Mouse (Mus musculus): ENCODE results near the gene Chit1. TPM values are rescaled to one million over a fixed set of nuclear protein-coding genes. Genes with fewer than 3 reads are reported as not detected.

The Chit1 gene
- polyA plus RNA-seq, 1 experiment from 2014 or later: 1.4 TPM

DNA sequence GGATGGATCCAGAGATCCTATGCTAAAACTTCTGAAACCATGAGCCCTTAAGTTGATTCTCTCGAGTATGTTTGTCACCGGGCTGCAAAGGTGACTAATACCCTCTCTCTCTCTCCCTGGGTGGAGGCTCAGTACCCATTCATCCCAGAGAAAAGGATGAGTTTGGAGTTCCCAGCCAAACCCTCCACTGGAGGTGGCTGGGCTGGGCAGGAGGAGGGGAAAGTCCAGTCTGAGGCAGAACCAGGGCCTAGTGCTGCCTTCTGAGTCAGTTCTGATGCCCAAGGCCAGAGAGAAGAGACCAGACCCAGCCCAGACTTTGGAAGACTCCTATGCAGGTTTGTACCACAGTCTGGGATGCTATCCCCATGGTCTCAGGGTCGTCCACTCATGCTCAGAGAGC lies 9.4 kb upstream of the Chit1 start:
- no peak overlapping the region for H3K4me3 ChIP-seq (ENCODE audit: low read depth, low read length)
- no peak overlapping the region for H3K9ac ChIP-seq (replicated peaks; ENCODE audit: low read depth, low read length)
- no peaks in the 10 kb centered on the region for H3K9me3 ChIP-seq (ENCODE audit: control insufficient read depth, low read length)
- peaks cover 19% of the 10 kb centered on the region for H3K4me1 ChIP-seq (ENCODE audit: control insufficient read depth, insufficient read depth, low read length)
- H3K36me3 ChIP-seq (ENCODE audit: control insufficient read depth, insufficient read depth, low read length): no peaks in the 10 kb centered on the region
- H3K27ac ChIP-seq (ENCODE audit: low read depth, low read length): no peak overlapping the region
- WGBS: 80% methylated on average over 3 of the region's 3 CpGs
- no peak for ATAC-seq (ENCODE audit: low read depth)
- H3K27me3 ChIP-seq (ENCODE audit: control insufficient read depth, insufficient read depth, low read length): no peaks in the 10 kb centered on the region
- H3K4me2 ChIP-seq (ENCODE audit: low read depth, low read length): no peak overlapping the region

DNA sequence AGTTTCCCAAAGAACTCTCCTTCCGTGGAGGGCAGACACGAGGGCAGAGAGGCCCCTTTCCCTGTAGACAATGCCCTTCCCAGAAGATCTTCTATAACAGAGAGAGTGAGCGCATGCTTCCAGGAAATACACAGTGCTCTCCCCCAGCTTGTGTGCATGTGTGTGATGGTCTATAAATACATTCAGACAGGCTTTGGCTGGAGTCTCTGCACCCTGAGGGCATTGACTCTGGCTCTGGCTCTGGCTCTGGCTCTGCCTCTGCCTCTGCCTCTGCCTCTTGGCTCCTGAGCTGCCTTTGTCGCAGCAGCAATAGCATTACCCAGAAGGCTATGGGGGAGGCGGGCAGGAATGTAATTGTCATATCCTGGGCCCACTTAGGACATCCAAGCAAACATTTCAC lies 7.2 kb upstream of the Chit1 start:
- H3K27me3 ChIP-seq (ENCODE audit: control insufficient read depth, insufficient read depth, low read length): no peaks in the 10 kb centered on the region
- H3K4me1 ChIP-seq (ENCODE audit: control insufficient read depth, insufficient read depth, low read length): peaks cover 3% of the 10 kb centered on the region
- no peaks in the 10 kb centered on the region for H3K36me3 ChIP-seq (ENCODE audit: control insufficient read depth, insufficient read depth, low read length)
- H3K9ac ChIP-seq (replicated peaks; ENCODE audit: low read depth, low read length): no peak overlapping the region
- H3K4me3 ChIP-seq (ENCODE audit: low read depth, low read length): no peak overlapping the region
- ATAC-seq (ENCODE audit: low read depth): no peak
- H3K9me3 ChIP-seq (ENCODE audit: control insufficient read depth, low read length): no peaks in the 10 kb centered on the region
- peak overlapping the region; percentile 45 for H3K27ac ChIP-seq (ENCODE audit: low read depth, low read length)
- H3K4me2 ChIP-seq (ENCODE audit: low read depth, low read length): no peak overlapping the region
- WGBS: 52% methylated on average over 5 of the region's 5 CpGs

DNA sequence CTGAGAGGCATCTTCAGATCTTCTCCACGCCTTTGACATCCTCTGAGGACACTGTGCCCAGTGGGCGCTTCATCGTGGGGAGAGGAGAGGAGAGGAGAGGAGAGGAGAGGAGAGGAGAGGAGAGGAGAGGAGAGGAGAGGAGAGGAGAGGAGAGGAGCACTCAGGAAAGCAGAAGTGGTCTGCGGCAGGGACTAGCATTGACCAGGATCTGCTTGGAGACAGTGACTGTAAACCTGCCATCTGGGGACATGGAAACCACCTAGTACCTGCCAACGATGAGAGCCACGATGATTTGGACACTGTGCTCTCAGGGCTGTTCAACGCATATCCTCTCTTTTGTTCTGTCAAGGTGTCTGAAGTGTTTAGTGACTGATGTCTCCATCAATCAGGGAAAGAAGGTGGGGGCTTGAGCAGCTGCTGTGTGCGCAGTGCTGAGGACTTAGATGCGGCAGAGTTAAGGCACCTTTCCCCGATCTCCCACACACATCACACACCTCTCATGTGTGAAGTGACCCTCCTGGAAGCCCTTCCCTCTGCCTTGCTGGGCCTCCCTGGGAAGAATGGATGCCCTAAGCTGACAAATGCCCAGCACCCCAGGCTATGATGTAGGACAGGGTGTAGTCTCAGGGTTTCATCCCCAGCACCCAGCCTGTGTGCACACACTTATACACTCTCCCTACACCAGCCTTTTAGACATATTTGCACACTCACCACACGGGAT lies 5.8 kb upstream of the Chit1 start:
- H3K9ac ChIP-seq (replicated peaks; ENCODE audit: low read depth, low read length): no peak overlapping the region
- 76% methylated on average over 9 of the region's 11 CpGs for WGBS
- H3K9me3 ChIP-seq (ENCODE audit: control insufficient read depth, low read length): no peaks in the 10 kb centered on the region
- no peak overlapping the region for H3K27ac ChIP-seq (ENCODE audit: low read depth, low read length)
- H3K27me3 ChIP-seq (ENCODE audit: control insufficient read depth, insufficient read depth, low read length): no peaks in the 10 kb centered on the region
- H3K36me3 ChIP-seq (ENCODE audit: control insufficient read depth, insufficient read depth, low read length): no peaks in the 10 kb centered on the region
- no peak overlapping the region for H3K4me3 ChIP-seq (ENCODE audit: low read depth, low read length)
- no peaks in the 10 kb centered on the region for H3K4me1 ChIP-seq (ENCODE audit: control insufficient read depth, insufficient read depth, low read length)
- no peak overlapping the region for H3K4me2 ChIP-seq (ENCODE audit: low read depth, low read length)
- ATAC-seq (ENCODE audit: low read depth): no peak

DNA sequence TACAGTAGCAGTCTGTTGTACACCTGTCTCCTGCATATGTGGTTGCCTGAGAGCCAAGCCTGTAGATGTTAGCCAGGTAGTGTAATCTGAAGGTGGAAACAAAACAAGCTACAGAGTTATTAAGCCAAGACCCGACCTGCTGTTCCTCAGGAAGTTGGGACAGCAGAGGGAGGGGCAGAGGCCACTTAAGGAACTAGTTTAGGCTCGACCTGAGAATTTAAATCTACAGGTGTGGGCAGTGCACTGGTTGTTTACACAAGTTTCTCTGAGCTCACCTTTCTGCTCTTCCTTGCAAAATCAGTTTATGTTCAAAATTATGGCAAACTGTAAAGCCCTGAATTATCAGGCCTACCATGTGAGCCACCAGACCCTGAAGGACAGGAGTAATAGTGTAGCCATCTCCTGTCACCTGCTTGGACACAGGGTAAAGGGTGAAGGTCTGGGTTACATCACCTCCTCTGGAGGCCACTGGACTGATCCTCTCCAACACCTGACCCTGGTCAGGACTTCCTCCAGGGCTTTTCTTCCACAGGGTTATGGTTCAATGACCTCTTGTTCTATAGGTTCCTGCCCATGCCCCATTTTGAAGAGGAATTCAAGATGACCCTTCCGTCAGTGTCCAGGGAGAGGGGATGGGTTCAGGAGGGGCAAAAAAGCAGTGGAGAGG lies 5.1 kb upstream of the Chit1 start:
- Histone ChIP-seq H3K27me3 (ENCODE audit: control insufficient read depth, insufficient read depth, low read length) (no peaks in the 10 kb centered on the region), H3K27ac (ENCODE audit: low read depth, low read length) (no peak overlapping the region), H3K36me3 (ENCODE audit: control insufficient read depth, insufficient read depth, low read length) (no peaks in the 10 kb centered on the region), H3K9ac (replicated peaks; ENCODE audit: low read depth, low read length) (no peak overlapping the region), H3K9me3 (ENCODE audit: control insufficient read depth, low read length) (no peaks in the 10 kb centered on the region), H3K4me2 (ENCODE audit: low read depth, low read length) (no peak overlapping the region), H3K4me3 (ENCODE audit: low read depth, low read length) (no peak overlapping the region), H3K4me1 (ENCODE audit: control insufficient read depth, insufficient read depth, low read length) (no peaks in the 10 kb centered on the region)
- 61% methylated on average over 3 of the region's 3 CpGs for WGBS
- ATAC-seq (ENCODE audit: low read depth): no peak

DNA sequence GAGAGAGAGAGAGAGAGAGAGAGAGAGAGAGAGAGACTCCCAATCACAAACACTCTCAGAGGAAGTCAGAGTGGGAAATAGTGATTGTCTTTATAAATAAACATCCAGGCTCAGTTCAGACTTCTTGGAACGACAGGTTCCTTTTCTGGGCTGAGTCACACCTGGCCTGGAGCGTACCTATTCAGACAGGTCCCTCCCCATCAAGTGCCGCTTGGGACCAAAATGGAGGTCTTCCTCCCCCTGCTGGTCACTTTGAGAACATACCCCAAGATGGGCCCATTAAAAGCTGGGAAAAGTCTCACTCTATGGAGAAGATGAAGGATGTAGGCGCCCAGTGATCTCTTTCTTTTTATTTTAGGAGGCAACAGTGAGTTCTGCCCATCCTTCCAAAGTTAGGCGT lies 4.3 kb upstream of the Chit1 start:
- no peaks in the 10 kb centered on the region for H3K9me3 ChIP-seq (ENCODE audit: control insufficient read depth, low read length)
- no peak overlapping the region for H3K9ac ChIP-seq (replicated peaks; ENCODE audit: low read depth, low read length)
- WGBS: 9% methylated on average over 5 of the region's 5 CpGs
- H3K4me3 ChIP-seq (ENCODE audit: low read depth, low read length): no peak overlapping the region
- no peak overlapping the region for H3K27ac ChIP-seq (ENCODE audit: low read depth, low read length)
- H3K27me3 ChIP-seq (ENCODE audit: control insufficient read depth, insufficient read depth, low read length): no peaks in the 10 kb centered on the region
- no peak for ATAC-seq (ENCODE audit: low read depth)
- no peak overlapping the region for H3K4me2 ChIP-seq (ENCODE audit: low read depth, low read length)
- no peaks in the 10 kb centered on the region for H3K36me3 ChIP-seq (ENCODE audit: control insufficient read depth, insufficient read depth, low read length)
- no peaks in the 10 kb centered on the region for H3K4me1 ChIP-seq (ENCODE audit: control insufficient read depth, insufficient read depth, low read length)

DNA sequence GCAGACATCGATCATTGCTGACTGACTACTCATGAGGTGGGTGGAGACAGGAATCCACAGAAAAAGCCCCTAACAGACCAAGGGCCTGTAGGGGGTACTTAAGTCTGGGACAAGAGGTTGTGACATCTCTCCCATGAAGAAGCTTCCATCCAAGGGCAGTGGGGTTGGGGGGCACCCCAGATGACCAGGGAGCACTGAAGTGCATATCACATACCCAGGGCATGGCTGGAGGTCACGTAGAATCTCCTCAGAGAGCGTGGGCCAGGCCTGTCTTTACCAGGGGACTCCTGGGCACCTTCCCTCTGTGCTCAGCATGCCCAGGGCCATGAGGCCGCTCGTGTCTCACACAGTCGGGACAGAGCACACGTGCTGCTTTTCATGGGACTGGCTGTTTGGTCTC lies 3.3 kb upstream of the Chit1 start:
- no peaks in the 10 kb centered on the region for H3K27me3 ChIP-seq (ENCODE audit: control insufficient read depth, insufficient read depth, low read length)
- H3K27ac ChIP-seq (ENCODE audit: low read depth, low read length): no peak overlapping the region
- H3K36me3 ChIP-seq (ENCODE audit: control insufficient read depth, insufficient read depth, low read length): no peaks in the 10 kb centered on the region
- H3K4me1 ChIP-seq (ENCODE audit: control insufficient read depth, insufficient read depth, low read length): no peaks in the 10 kb centered on the region
- H3K9me3 ChIP-seq (ENCODE audit: control insufficient read depth, low read length): no peaks in the 10 kb centered on the region
- 94% methylated on average over 7 of the region's 7 CpGs for WGBS
- ATAC-seq (ENCODE audit: low read depth): no peak
- no peak overlapping the region for H3K4me2 ChIP-seq (ENCODE audit: low read depth, low read length)
- H3K4me3 ChIP-seq (ENCODE audit: low read depth, low read length): no peak overlapping the region
- no peak overlapping the region for H3K9ac ChIP-seq (replicated peaks; ENCODE audit: low read depth, low read length)

DNA sequence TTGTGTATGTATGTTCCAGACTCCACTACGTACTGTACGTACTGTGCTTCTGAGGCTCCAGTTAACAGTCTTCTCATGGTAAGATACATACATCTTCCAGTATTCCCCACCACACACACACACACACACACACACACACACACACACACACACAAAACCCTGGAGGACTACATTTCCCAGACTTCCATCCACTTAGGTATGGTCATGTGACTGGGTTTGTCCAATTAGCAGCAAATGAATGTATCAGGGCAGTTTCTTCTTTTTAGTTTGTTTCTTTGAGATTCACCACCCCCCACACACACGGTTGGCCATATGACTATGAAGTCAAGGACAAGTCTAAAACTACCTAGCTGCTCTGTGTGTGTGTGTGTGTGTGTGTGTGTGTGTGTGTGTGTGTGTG lies 1.0 kb upstream of the Chit1 start:
- ATAC-seq (ENCODE audit: low read depth): no peak
- H3K27ac ChIP-seq (ENCODE audit: low read depth, low read length): no peak overlapping the region
- WGBS: 92% methylated on average over 3 of the region's 3 CpGs
- H3K36me3 ChIP-seq (ENCODE audit: control insufficient read depth, insufficient read depth, low read length): no peaks in the 10 kb centered on the region
- H3K4me3 ChIP-seq (ENCODE audit: low read depth, low read length): no peak overlapping the region
- H3K27me3 ChIP-seq (ENCODE audit: control insufficient read depth, insufficient read depth, low read length): no peaks in the 10 kb centered on the region
- H3K9ac ChIP-seq (replicated peaks; ENCODE audit: low read depth, low read length): no peak overlapping the region
- no peaks in the 10 kb centered on the region for H3K4me1 ChIP-seq (ENCODE audit: control insufficient read depth, insufficient read depth, low read length)
- H3K4me2 ChIP-seq (ENCODE audit: low read depth, low read length): no peak overlapping the region
- no peaks in the 10 kb centered on the region for H3K9me3 ChIP-seq (ENCODE audit: control insufficient read depth, low read length)

DNA sequence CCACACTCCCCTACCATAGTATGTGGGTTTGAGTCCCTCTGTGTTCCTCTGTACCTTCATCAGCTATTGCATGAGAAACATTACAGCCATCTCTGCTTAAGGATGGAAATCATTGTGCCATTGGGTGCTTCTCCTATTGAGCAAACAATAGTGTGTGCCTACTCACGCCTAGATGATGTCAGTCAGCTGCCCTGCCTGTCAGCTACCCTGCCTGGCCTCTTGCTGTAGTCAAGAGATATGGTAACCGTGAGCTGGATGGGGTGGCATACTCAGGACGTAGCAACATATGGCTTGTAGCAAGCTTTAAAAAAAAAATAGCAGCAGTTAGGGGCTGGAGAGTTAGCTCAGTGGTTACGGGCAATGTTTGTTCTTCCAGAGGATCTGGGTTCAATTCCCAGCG lies 593 bp upstream of the Chit1 start:
- H3K27me3 ChIP-seq (ENCODE audit: control insufficient read depth, insufficient read depth, low read length): no peaks in the 10 kb centered on the region
- ATAC-seq (ENCODE audit: low read depth): no peak
- whole genome bisulfite sequencing: 87% methylated on average over 5 of the region's 5 CpGs
- no peaks in the 10 kb centered on the region for H3K36me3 ChIP-seq (ENCODE audit: control insufficient read depth, insufficient read depth, low read length)
- no peaks in the 10 kb centered on the region for H3K4me1 ChIP-seq (ENCODE audit: control insufficient read depth, insufficient read depth, low read length)
- H3K9me3 ChIP-seq (ENCODE audit: control insufficient read depth, low read length): no peaks in the 10 kb centered on the region
- no peak overlapping the region for H3K9ac ChIP-seq (replicated peaks; ENCODE audit: low read depth, low read length)
- H3K4me2 ChIP-seq (ENCODE audit: low read depth, low read length): no peak overlapping the region
- H3K27ac ChIP-seq (ENCODE audit: low read depth, low read length): no peak overlapping the region
- no peak overlapping the region for H3K4me3 ChIP-seq (ENCODE audit: low read depth, low read length)

DNA sequence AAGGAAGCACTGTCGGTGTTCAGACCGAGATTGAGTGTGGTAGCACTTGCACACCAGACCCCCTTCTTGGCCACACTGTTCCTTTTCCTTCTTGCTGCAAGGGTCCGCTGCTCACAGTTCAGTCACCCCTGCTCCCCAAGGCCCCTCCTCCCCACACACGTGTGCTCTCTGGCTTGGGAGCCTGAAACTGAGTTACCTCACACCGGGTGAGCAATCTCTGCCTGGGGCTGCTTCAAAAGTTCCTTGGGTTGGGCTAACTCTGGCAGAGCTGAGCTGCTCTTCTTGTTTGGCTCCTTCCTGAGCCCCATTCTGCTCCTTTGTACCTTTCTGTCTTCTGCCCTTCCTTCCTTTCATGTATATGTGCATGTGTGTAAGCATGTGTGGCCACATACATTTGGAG lies 2.5 kb downstream of the Chit1 start:
- H3K4me2 ChIP-seq (ENCODE audit: low read depth, low read length): no peak overlapping the region
- no peaks in the 10 kb centered on the region for H3K4me1 ChIP-seq (ENCODE audit: control insufficient read depth, insufficient read depth, low read length)
- H3K36me3 ChIP-seq (ENCODE audit: control insufficient read depth, insufficient read depth, low read length): no peaks in the 10 kb centered on the region
- no peak overlapping the region for H3K4me3 ChIP-seq (ENCODE audit: low read depth, low read length)
- no peak overlapping the region for H3K27ac ChIP-seq (ENCODE audit: low read depth, low read length)
- WGBS: 74% methylated on average over 5 of the region's 5 CpGs
- no peaks in the 10 kb centered on the region for H3K9me3 ChIP-seq (ENCODE audit: control insufficient read depth, low read length)
- H3K9ac ChIP-seq (replicated peaks; ENCODE audit: low read depth, low read length): no peak overlapping the region
- ATAC-seq (ENCODE audit: low read depth): no peak
- no peaks in the 10 kb centered on the region for H3K27me3 ChIP-seq (ENCODE audit: control insufficient read depth, insufficient read depth, low read length)
